Mouse (Mus musculus) adipocyte (in vitro differentiated cells): ENCODE results near the gene Bclaf1.

Experiments
- DNase-seq: peaks from one replicate; pipeline ENCODE4 v3.0.0-alpha.2; 2016; ENCODE audit warnings: low spot score

Bclaf1 gene

DNA sequence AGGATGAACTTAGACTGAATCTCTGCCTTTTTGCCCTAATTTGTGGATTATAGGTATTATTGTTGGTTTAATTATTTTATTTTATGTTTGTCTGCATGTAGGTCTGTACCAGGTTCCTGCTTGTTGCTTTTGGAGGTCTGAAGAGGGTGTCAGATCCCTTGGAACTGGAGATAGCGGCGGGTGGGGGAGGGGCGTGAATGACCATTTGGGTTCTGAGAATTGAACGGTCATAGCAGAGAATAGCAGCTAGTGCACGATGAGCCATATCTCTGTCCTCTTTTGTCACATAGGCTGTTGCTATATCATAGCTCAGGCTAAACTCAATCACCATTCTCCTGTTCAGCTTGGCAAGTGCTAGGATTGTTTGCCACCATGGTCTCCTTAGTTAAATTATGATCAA, 5.2 kb downstream of the Bclaf1 start:
- DNase-seq = no peak

DNA sequence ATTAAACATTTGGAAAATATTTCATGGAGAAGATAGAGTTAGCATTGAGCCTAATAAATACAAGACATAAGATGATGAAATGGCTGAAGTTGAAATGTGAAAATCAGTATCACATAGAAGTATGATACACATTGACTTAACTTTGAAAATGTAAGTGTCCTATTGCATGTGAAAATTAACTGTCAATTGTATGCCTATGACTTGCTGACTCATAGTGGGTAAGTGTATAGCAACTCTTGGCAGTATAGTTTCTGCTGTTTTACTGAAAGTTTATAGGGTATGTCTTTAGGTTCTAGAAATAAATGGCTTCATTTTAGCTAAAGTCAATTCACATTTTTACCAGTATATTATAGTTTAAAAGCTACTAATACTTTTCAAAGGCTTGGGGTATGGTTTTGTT, 14.0 kb downstream of the Bclaf1 start:
- no peak for DNase-seq

DNA sequence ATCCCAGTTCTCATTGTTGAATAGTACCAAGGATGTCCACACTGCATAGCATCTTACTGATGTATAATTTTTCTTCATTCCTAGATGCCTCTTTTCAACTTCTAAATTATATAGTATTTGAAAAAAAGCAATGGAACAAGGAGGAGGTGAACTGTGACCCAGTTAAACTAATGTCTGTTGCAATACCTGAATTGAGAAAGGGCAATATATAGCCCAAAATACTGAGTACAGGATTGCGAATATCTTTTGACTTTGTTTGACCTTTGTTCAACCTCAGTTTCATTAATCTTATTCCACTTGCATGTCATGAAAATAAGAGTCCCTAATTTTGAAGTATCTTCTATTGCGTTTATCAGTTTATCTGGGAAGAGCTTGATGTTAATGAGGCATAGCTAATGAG, 19.0 kb downstream of the Bclaf1 start:
- no peak for DNase-seq

DNA sequence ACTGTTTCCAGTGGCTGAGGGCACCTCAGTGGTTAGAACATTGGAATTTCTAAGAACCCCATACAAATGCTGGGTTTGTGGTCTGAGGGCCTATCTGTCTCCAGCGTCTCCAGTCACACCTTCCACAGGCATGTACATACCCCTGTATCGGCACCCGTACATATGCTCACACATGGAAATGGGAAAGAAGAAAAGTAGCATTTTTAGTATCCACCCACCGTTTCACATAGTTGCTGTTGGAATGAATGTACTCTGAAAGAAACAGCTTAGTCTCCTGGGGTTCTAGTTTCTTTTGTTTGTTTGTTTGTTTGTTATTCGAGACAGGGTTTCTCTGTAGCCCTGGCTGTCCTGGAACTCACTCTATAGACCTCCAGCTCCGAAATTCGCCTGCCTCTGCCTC, 25.6 kb downstream of the Bclaf1 start:
- DNase-seq = no peak

DNA sequence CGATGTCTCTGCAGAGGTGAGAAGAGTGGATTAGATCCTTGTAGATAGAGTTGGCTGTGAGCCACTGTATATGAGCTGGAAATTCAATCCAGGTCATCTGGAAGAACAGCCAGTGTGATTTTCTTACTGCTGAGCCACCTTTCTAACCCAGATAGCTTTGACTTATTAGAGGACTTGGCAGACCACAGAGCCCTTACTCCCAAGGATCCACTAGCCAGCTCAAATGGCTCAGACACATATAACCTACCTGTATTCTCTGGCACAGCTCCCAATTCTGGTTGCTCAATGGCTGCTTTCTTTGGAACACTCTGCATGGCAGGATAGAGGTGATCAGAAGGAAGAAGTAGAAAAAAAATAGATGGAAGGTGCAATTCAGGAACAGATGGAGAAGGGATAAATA, 33.5 kb downstream of the Bclaf1 start:
- DNase-seq = peak; percentile 29

DNA sequence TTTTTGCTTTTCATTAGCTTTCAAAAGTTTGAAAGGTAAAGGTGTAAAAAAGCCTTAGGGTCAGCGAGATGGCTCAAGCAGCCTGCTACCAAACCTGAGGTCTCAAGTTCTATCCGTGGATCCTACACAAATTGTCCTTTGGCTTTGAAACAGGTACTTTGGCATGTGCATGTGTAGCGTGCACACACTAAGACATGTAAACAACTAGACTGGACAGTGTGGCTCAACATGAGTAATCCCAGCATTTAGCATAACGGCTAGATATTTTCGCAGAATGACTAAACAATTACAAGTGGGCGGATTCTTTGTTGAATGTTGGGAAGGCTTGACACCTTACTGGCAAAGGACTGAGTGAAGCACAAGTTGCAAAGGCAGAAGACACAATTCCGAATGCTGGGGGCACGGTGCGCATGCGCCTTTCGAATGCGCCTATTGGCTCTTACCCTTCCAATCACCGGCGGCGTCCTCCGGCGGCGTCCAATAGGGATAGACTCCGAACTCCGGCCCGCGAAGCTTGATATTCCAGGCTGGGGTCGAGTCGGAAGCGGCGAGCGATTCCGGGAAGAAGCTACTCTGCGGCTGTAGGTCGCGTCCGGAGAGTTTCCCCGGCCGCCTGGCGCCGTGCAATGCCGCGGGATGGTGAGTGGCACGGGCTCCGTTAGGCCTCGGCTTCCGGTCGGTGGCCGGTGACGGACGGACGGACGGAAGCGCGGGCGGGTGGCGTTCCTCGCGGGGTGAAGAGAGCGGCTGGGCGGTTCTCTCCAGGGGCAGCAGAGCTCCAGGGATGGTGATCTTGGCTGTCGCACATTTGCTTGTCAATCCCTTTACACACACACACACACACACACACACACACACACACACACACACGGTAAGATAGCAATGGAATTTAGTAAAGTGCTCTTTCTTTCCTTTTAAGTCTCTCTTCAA, 35.3 kb downstream of the Bclaf1 start, which contains the start of gene Mtfr2:
Gene Mtfr2, plus strand, starts transcription at position 486 of the 930 bp plus-strand sequence.
- DNase-seq = peak; percentile 95

DNA sequence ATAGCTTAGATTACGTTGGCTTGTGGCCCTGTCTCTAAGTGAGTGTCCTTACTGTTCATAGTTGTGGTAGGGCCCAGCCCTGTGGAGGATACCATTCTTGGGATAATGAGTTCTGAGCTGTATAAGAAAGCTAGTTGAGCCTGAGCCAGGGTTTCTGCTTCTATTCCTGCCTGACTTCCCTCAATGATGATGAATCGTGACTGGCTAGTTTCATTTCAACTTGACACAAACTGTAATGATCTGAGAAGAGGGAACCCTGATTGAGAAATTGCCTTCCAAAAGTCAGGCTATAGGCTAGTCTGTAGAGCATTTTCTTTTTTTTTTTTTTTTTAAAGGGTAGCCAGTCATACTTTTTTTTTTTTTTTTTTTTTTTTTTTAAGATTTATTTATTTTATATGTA, 36.6 kb downstream of the Bclaf1 start:
- no peak for DNase-seq

DNA sequence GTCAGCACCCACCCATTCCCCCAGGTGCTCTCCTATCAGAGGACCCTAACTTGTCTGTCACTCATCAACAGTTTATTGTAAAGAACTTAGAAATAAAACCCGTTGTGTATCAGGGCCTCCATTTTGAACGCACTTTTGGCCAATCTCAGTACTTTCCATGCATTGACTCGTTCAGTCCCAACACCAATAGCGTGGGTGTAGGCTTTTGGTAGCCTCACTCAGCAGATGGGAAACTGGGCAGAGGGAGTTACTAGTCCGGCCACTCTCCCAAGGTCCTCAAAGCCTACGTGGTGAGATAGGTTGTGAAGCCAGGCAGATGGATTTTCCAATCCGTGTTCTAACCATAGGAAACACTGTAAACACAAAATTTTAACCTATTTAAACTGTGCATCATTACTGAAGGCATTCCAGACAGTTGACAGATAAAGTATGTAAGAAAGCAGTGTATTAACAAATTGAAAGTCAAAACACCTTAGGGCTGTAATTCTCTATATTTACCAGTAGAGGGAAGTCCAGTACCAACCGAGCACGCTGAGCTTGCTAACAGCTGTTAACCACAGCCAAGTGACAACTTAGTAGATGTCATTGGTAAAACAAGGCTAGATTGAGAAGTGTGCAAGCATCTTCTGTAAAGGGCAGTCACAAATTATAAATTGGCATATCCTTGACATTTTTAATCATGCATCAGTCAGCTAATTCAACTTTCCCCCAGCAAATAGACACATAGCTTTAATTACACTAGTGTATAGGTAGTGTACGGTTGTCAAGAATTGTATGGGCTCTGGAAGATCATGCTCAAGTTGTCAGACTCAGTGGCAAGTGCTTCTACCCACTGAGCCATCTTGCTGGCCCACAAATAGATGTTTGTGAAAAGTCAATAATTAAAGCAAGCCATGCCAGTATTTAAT, 49.5 kb downstream of the Bclaf1 start:
- DNase-seq = peak; percentile 53

DNA sequence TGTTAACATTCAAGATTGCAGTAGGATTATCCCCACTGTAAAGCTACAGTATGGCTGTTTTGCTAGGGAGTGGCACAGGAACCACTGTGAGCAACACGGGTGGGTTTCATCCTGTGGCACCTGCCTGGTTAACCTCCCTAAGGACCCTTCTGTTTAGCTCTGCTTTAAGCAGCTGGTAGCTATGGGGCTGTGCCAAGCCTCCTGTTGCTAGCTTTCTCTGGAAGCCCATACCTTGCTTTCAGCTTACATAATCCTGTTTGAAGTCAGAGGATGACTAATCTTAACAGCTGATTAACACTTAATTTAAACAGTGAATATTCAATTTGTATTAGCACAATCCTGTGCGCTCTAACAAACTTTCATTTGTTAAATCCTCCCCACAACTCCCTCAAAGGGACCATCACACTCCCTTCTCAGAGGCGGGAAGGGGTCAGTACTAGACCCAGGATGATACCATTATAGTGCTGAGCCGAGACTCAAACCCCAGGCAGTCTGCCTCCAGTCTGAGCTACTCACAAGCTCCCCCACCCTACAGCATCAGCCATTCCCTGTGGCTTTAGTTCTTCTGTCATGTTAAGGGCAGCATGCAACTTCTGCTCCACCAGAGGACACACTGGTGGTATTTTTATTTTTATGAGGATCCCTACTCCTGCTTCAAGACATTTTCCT, 50.3 kb downstream of the Bclaf1 start:
- no peak for DNase-seq

DNA sequence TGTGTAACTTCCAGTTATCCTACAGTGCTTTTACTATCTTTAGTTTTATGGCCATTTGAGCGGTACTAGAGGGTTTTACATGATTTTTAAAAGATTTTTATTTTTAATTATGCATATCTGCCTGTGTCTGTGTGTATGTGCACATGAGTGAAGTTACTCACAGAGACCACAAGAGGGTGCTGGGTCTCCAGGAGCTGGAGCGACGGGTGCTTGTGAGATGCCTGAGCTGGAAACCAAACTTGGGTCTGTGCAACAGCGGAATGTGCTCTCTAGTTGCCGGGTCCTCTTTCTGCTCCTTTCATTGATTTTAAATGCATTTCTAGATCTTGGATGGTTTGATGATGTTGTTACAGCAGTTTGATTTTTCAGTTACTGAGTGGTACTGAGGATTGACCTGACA, 59.8 kb downstream of the Bclaf1 start:
- no peak for DNase-seq

DNA sequence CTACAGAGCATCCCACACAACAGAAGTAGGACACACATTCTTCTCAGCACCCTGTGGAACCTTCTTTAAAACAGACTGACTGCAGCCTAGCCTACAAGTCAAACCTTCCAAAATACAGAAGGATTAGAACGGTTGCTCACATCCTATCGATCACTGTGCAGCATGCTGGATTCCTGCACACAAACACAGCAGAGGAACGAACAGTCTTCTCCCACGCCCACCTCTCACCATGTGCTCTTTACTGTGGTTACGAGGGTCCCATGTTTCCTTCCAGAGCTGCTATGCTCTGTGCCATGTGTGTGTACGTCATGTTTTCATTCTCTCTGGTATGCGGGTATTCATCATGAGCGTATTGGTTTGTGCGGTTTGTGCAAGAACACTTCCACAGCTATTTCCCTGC, 65.4 kb downstream of the Bclaf1 start:
- DNase-seq = no peak

DNA sequence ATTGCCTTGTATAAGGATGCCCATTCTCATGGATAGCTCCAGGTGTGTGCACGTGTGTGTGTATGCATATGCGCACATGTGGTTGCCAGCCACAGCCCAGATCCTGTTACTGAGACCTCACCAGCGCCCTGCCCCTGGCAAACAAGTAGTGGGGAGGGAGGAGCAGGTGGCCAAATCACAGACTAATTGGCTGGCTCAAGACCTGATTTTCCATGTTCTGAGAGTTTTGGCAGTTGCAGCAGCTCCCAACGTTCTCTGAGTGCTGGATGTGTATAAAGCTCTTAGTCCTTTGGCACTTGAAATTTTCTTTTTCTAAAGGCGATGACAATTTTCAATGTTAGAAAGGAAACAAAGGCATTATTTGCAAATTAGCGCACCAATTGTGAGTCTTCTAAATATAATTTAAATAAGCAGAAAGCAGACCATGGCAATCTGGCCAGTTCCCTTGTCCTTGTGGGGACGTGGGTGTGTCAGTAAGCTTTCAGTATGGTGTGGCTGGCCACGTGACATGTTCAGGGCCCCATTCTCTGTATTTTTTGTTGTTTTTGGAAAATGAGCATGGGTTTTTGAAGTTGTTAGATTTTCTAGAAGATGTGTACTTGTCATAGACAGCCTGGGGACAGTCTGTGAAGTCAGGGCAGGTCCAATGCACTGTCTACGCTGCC, 66.9 kb downstream of the Bclaf1 start:
- no peak for DNase-seq

DNA sequence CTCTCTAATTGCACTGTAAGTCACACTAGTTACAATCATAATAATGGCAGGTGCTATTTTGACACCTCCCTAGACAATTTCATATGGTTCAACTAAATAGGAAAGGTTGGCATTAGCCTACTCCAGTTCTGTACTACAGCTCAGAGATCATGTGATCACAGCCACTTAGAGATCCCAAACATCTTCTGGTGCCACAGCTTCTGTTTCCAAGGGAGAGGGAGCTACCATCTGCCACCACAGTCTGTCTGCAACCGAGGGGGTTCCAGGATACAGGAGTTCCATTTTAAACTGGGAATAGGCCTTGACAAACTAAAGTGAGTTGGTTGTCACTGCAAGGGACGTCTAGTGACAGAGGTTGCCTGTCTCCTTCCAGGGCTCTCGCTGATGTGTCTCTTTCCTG, 68.5 kb downstream of the Bclaf1 start:
- no peak for DNase-seq

DNA sequence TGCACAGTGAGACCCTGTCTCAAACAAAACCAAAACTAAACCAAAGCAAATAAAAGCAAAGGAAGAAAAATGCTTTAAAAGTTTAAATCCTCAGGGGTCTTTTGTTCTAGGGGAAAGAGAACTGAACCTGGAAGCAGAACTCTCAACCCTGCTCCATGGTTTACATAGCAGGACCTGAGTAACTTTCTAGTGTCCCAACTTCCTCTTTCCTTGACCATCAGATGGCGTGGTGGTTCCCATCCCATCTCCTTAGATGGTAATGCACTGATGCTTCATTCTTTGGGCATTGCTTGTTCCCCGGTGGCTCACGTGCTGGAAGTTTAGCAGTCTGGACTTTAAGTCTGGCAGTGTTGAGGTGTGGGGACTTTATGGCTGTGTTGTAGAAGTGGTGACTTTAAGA, 69.1 kb downstream of the Bclaf1 start:
- DNase-seq = no peak

DNA sequence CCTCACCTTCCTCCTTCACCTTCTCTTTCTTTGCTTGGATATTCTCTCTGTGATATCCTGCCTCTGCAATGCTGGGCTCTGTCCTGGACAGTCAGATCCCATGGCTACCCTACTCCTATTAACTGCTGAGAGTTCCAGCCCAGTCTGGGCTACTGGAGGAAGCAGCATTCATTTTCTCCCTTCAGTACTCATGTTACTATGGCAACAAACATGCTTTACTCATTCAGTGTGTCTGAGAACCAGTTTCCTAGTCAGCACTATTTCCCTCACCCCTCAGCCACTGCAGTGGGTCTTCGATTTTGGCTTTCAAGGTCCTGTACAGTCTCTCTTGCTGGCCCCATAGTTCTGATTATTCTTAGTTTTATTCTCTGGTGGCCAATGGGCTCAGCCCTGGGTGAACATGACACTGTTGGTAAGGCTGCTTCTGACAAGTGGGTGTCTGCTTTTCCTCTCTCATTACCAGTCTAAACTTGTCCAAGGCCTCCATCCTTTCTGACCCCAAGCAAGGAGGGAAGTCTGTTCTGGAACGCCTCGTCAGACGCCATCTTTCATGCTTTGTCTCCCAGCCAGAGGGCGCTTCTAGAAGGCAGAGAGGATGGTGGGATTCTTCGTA, 70.6 kb downstream of the Bclaf1 start:
- DNase-seq = no peak

DNA sequence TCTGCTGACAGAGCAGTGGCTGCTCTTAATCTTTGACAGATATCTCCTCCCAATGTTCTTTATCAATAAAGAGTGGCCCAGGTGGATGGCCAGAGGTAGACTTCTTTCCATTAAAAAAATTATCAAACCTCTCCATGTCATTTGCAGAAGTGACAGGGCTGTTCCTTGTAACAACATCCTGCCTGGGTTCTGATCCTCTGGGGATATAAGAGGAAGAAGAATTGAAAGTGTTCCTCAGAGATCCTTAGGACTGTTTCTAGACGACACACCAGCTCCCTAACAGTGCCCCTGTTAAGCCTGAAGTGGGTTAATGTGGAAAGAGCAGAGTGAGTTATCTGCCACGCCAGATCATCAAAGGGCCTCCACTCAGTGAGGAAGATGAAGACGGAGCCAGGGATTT, 78.3 kb downstream of the Bclaf1 start:
- DNase-seq = no peak
